Mouse (Mus musculus): Measurements from ENCODE around the gene Zfp574. TPM values are rescaled to one million over a fixed set of nuclear protein-coding genes. Genes with fewer than 3 reads are reported as not detected.
"Not testable (repeated sequence)": the region's sequence is repeated elsewhere in the genome, so short reads cannot be mapped to it uniquely, and the experiment has no call there.

Gene Zfp574
- total RNA-seq (2021) = 10 to 100 TPM; 10.5 to 11.2 TPM
- long read RNA-seq, experiment 1, full-length matches to known transcripts = 25 of 32 reads
- long read RNA-seq, experiment 1, partial matches to known transcripts = 0 of 32 reads
- long read RNA-seq, experiment 1, other reads (novel, unspliced or antisense) = 7 of 32 reads
- long read RNA-seq, experiment 2, full-length matches to known transcripts = 25 of 31 reads
- long read RNA-seq, experiment 2, partial matches to known transcripts = 0 of 31 reads
- long read RNA-seq, experiment 2, other reads (novel, unspliced or antisense) = 6 of 31 reads

DNA sequence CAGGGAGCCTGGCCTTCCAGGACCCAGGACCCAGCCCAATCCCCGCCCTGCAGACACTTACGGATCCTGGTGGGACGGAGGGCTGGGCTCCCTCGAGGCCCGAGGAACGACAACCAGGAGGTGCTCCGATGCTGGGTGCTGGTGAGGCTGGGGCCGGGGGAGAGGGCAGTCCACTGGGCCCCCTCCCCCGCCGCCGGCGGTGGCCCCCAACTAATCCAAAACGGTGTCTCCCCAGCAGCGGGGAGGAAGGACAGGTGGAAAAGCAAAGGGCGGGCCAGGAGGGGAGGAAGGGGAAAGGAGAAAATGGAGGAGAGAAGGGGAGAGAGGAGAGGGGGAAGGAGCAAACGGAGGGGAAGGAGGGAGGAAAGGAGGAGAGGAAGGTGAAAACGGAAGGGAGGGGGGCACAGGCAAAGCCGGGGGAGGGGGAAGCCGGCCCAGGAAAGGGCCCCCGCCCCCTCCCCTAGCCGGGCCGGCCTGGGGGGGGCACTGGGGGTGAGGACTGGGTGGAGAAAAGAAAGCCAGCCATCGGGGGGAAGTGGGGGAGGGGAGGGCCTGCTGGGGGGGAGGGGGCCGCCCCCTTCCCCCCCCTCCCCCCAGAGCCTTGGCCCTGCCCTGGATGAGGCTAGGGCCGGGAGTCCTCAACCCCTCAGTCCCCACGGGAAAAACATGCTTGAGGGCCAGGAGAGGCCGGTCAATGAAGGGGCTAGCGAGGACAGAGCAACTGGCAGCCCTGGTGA lies at the start of gene Zfp574, which contains the start of gene Grik5:
Gene Zfp574, plus strand, starts transcription at position 589 of the 737 bp plus-strand sequence.
Gene Grik5, minus strand, starts transcription at position 368 of the 737 bp plus-strand sequence.
- intact Hi-C loops (cut with DNase I) = no loop called here
- no peak for DNase-seq

DNA sequence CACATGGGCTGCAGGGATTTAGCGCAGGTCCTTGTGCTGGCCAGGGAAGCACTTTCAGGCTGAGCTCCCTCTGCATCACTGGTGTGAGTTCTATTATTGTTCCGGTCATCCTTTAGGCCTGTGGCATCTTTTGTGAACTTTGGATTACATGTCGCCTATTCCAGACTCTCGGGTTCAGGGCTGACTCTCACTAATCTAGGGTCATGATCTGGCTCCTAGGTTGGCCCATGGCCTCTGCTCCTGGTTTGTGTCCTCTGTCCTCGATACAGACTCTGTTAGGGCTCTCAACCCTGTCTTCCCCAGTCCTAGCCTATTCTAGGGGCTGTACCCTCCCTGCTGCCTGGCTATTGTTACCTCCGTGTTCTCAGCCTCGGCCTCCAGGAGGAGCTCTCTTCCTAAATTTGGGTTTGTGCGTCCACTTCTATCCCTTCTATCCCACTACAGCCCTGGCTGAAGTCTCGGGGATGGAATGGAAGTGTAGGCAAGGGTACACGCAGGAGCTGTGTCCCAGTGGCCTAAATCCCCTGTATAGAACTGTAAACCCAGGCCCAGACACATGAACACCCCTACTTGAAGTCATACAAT lies 46.4 kb upstream of the Zfp574 start:
- peak; percentile 20 to 47 for DNase-seq
- intact Hi-C loops (cut with DNase I) = no loop called here

- intact Hi-C loops (cut with DNase I) = no loop called here
Observed at GRCm38 (mm10) chr7:25026452-25026851, 45.9 kb upstream of the Zfp574 start.

DNA sequence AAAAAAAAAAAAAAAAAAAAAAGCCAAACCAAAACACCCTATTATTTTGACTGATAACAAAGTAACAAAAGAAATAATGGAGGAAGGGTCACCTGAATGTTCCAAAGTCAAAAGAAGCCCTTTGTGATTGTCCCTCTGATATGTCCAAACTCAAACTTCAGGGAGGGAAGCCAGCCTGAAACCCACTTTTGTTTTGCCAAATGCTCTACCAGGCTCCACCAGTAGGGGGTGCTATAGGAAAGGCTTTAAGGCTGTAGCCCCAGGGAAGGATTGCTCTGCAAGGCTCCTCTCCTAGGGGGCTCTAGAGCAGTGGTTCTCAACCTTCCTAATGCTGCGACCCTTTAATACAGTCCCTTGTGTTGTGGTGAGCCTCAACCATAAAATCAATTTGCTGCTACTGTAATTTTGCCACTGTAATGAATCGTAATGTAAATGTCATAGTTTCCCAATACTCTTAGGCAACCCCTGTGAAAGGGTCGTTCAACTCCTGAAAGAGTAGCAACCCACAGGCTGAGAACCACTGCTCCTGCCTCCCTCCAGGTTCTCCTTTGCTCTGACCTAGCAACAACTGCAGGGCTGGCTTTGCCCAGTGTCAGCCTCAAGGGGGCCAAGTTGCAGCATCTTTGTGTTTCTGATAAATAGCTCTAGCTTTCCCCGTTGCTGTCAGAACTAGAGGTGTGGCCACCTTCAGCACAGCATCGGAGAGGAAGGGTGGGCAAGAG lies 42.2 kb upstream of the Zfp574 start:
- intact Hi-C loops (cut with DNase I) = loop anchor here (1.0 to 5.0 kb wide), 2 partner anchors 64 to 157 kb away; no protein-coding TSS in a partner anchor
- DNase-seq = peak; percentile 70 to 89

More at GRCm38 (mm10) chr7:25026452-25026851, 45.9 kb upstream of the Zfp574 start:
- no peak for DNase-seq

DNA sequence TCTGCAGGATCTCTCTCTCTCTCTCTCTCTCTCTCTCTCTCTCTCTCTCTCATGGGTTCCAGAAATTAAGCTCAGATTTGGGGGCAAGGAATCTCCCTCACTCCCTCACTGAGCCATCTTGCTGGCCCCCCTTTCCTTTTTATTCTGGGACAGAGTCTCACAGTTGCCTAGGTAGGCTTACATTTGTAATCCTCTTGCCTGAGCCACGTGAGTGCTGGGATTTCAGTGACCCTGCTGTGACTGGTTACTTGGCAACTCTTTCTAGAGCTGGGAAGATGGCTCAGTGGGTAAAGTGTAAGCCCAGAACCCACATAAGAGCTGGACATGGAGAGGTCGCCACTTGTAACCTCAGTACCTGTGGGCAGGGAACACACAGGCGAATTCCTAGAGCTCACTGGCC lies 40.8 kb upstream of the Zfp574 start:
- intact Hi-C loops (cut with DNase I) = loop anchor here (5.0 kb wide), 1 partner anchor 156 kb away; no protein-coding TSS in a partner anchor
- no peak for DNase-seq

- intact Hi-C loops (cut with DNase I) = loop anchor here (5.0 kb wide), 1 partner anchor 153 kb away; no protein-coding TSS in a partner anchor
- DNase-seq = no peak
Observed at GRCm38 (mm10) chr7:25034796-25035195, 37.6 kb upstream of the Zfp574 start.

GRCm38 (mm10) chr7:25035916-25036315 lies 36.5 kb upstream of the Zfp574 start:
- DNase-seq = peak; percentile 55 to 74

DNA sequence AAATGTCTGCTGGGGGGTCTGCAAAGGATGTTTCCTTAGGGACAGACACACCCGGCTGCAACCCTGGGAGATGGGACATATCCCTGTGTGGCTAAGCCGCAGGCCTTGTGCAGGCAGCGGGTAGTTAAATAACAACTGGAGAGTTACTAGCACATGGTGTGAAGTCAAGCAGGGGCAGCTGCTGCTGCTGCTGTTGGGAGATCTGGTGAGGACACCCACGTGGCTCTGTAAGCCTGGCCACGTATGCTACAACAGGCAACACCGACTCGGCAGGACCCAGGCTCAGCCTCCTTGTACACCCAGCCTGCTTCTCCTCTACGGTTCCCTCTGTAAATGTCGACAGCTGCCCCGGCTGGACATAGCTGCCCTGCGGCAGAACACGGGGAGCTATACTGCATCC lies 30.4 kb upstream of the Zfp574 start:
- intact Hi-C loops (cut with DNase I) = no loop called here
- DNase-seq = no peak

More at GRCm38 (mm10) chr7:25035916-25036315, 36.5 kb upstream of the Zfp574 start:
- intact Hi-C loops (cut with DNase I) = no loop called here

DNA sequence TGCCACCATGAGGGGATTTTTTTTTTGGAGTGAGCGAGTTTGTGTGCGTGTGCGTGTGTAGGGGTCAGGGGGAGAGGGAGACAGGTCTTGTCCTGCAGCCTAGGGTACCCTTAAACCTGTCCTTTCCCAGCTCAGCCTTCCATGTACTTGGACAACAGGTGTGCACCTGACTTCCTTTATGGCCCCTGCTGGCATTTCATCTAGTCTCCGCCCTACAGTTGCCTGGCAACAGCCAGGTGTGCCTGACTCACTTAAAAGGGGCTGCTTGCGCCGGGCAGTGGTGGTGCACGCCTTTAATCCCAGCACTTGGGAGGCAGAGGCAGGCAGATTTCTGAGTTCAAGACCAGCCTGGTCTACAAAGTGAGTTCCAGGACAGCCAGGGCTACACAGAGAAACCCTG lies 27.8 kb upstream of the Zfp574 start:
- intact Hi-C loops (cut with DNase I); DNase-seq: not testable (repeated sequence)

DNA sequence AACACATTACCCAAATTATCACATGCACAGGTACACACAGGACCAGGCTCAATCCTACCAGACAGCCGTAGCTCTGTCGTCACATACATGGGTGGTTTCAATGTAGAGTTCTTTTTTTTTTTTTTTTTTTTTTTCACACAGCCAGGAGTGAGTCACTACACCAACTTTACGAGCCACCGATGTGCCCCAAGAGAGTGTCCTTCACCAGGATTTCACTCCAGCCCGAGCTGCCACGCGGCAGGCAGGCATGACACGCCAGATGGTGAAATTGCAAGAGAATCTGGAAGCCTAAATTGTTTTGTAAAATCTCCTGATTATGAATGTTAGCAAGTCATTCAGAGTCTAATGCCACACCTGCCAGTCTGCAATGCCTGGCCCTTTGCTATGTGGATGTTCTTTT lies 25.0 kb upstream of the Zfp574 start:
- no peak for DNase-seq
- intact Hi-C loops (cut with DNase I) = no loop called here

DNA sequence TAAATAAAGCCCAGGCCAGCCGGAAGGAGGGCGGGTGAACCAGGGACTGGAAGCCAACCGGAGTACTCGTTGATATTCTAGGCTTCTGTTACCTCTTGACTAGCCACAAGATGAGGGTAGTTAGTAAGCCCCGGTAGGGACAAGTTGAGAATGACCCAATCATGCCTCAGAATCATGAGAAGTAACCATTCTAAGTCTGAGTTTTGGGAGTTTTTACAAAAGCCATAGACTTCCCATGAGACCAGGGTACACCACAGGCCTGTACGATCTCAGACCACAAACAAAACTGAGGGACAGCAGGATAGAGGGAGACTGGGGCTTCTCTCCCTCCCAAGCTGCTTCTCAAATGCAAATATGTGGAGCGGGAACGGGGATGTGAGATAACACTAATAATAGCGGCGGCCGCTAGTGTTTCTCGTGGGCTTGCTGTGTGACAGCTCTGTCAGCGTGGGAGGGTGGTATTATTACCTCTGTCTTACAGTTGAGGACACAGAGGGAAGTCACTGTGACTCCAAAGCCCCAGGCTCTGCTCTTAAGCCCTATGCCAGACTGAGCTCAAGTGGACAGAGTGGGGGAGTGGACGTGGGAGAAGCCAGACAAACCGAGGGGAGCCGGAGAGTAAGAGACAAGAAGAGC lies 23.0 kb upstream of the Zfp574 start:
- DNase-seq = no peak
- intact Hi-C loops (cut with DNase I) = no loop called here

GRCm38 (mm10) chr7:25052587-25052986 lies 19.8 kb upstream of the Zfp574 start:
- DNase-seq = no peak
- intact Hi-C loops (cut with DNase I) = no loop called here

DNA sequence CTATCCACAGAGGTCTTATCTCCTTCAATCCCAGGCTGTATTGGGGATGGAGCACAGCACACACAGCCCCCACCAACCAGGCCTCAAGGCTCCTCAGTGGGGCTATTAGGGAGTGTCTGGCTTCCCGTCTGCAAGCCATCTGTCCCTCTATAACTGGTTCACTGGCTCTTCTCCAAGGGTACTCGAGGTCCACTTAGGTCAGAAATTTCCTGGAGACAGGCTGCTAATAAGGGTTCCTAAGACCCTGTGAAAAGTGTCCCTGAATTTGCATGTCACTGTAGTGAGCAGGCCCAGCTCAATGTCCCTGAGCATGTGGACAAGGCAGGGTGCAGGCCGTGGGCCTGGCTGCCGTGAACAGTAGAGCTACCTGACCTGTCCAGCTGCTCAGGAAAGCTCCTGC lies 15.4 kb upstream of the Zfp574 start:
- no peak for DNase-seq
- intact Hi-C loops (cut with DNase I) = no loop called here

- intact Hi-C loops (cut with DNase I) = no loop called here
Observed at GRCm38 (mm10) chr7:25057888-25058287, 14.5 kb upstream of the Zfp574 start.

GRCm38 (mm10) chr7:25058394-25058793 lies 14.0 kb upstream of the Zfp574 start:
- no peak for DNase-seq
- intact Hi-C loops (cut with DNase I) = no loop called here

More at GRCm38 (mm10) chr7:25057888-25058287, 14.5 kb upstream of the Zfp574 start:
- DNase-seq = no peak

DNA sequence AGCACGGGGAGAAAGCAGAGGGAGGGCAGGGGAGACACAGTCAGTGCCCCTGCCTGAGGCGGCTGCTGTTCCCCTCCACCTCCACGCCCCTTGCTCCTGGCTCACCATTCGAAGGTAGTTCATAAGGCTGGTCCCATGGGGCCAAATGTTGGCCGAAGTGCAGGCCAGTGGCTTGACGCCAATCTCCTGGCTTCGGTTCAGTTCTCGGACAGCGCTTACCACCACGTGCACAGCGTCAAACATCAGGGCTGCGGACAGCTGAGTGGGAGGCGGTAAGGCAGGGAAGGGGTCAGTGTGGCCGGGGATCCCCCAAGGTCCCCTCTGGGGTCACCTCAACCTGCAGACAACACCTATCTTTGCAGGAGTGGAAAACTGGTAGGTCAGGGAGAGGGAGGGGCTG lies 13.5 kb upstream of the Zfp574 start:
- intact Hi-C loops (cut with DNase I) = no loop called here
- peak in 1 of 2 experiments; percentile 35 for DNase-seq

- no peak for DNase-seq
- intact Hi-C loops (cut with DNase I) = no loop called here
Observed at GRCm38 (mm10) chr7:25063346-25063745, 9.0 kb upstream of the Zfp574 start.

- intact Hi-C loops (cut with DNase I) = no loop called here
- DNase-seq = no peak
Observed at GRCm38 (mm10) chr7:25063900-25064299, 8.5 kb upstream of the Zfp574 start.

- no peak for DNase-seq
- intact Hi-C loops (cut with DNase I) = no loop called here
Observed at GRCm38 (mm10) chr7:25067338-25067737, 5.0 kb upstream of the Zfp574 start.

All from heart, postnatal 14 days (tissue).